Mouse (Mus musculus): Measurements from ENCODE around the gene Slc18a3. TPM values are rescaled to one million over a fixed set of nuclear protein-coding genes. Genes with fewer than 3 reads are reported as not detected.

The Slc18a3 gene
- polyA plus RNA-seq (2014; fragmentation: Illumina TruSeq; extraction: RNeasy Lipid Tissue Mini Kit (QIAGEN cat#74804); ENCODE audit: low replicate concordance) = not detected

GRCm38 (mm10) chr14:32464601-32465505, at the start of gene Slc18a3:
Gene Slc18a3 (minus strand): TSS chr14:32464850.

DNA sequence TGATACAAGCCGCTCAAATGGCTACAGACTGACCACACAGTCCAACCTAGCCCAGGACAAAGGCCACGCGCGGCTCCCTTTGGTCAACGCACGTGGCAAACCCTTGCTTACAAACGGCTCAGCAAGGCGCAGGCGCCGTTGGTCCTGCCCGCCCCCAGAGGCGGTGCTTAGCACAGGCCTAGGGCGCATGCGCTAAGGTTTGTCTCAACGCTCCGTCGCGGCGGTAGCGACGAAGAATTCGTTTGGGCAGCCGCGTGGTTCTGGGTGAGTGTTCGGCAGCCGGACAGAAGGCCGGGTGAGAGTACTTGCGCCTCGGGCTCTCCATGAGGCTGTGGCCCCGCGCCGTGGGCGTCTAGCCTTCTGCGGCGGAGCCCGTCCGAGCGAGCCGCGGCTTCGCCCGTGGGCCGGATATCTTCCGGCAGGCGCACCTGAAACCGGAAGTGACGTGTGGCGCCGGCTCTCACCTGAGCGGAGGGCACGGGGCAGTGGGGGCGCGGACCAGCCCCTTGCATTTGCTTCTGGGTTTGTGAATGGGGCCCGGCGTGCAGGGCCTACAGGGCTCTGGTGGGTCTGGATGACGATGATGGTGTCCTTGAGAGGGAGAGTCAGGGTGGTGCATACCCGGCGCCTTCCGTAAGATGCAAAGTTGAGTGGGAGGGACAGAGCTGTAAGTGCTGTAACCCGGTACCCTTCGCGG, 48.8 kb upstream of the Slc18a3 start, which contains the start of gene Ercc6:
Gene Ercc6, plus strand, starts transcription at position 186 of the 697 bp plus-strand sequence.

DNA sequence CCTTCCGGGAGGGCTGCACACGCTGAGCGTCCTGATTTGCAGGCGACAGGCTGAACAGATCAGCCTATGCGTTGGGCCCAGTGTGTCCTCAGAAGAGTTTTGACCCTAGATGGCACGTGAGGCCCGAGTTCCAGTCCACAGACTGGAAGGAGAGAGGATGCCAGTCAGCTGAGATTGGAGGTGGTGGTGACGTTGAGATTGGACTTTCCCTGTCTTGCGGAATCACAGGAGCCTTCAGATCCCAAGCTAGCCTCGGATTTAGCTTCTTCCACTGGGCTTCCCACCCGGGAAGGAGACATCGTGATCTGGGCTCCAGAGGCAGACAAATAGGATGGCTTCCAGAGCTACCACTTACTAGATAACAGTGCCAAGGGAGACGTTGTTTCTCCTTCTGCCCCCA, 1.2 kb upstream of the Slc18a3 start, which contains the start of gene Chat:
Gene Chat, minus strand, starts transcription at position 101 of the 400 bp plus-strand sequence.

Other genes with a start within 250 kb of the Slc18a3 start
- gene Ogdhl, start 142.8 kb downstream of the Slc18a3 start, polyA plus RNA-seq (2014; fragmentation: Illumina TruSeq; extraction: RNeasy Lipid Tissue Mini Kit (QIAGEN cat#74804); ENCODE audit: low replicate concordance) = 0.11 TPM
- not detected for gene 1700024G13Rik, start 76.5 kb downstream of the Slc18a3 start, polyA plus RNA-seq (2014; fragmentation: Illumina TruSeq; extraction: RNeasy Lipid Tissue Mini Kit (QIAGEN cat#74804); ENCODE audit: low replicate concordance)
- 0.19 TPM for gene Chat, start 1.1 kb upstream of the Slc18a3 start, polyA plus RNA-seq (2014; fragmentation: Illumina TruSeq; extraction: RNeasy Lipid Tissue Mini Kit (QIAGEN cat#74804); ENCODE audit: low replicate concordance)
- gene Ercc6, start 48.7 kb upstream of the Slc18a3 start, polyA plus RNA-seq (2014; fragmentation: Illumina TruSeq; extraction: RNeasy Lipid Tissue Mini Kit (QIAGEN cat#74804); ENCODE audit: low replicate concordance) = 9.9 TPM
- gene Prrxl1, start 134.6 kb upstream of the Slc18a3 start, polyA plus RNA-seq (2014; fragmentation: Illumina TruSeq; extraction: RNeasy Lipid Tissue Mini Kit (QIAGEN cat#74804); ENCODE audit: low replicate concordance) = not detected
- gene 3425401B19Rik, start 220.4 kb upstream of the Slc18a3 start, polyA plus RNA-seq (2014; fragmentation: Illumina TruSeq; extraction: RNeasy Lipid Tissue Mini Kit (QIAGEN cat#74804); ENCODE audit: low replicate concordance) = 0.07 TPM